Mouse (Mus musculus): Measurements from ENCODE around the gene Inpp4b.

Inpp4b gene

GRCm38 (mm10) chr8:81466776-81467175, 124.4 kb downstream of the Inpp4b start:
- no peak for DNase-seq (ENCODE audit: low read depth, low spot score)

- DNase-seq (ENCODE audit: low read depth, low spot score): no peak
These were observed 136.3 kb downstream of the Inpp4b start for GRCm38 (mm10) chr8:81478674-81479073.

- DNase-seq (ENCODE audit: low read depth, low spot score): no peak
These were observed 141.5 kb downstream of the Inpp4b start for GRCm38 (mm10) chr8:81483834-81484233.

DNA sequence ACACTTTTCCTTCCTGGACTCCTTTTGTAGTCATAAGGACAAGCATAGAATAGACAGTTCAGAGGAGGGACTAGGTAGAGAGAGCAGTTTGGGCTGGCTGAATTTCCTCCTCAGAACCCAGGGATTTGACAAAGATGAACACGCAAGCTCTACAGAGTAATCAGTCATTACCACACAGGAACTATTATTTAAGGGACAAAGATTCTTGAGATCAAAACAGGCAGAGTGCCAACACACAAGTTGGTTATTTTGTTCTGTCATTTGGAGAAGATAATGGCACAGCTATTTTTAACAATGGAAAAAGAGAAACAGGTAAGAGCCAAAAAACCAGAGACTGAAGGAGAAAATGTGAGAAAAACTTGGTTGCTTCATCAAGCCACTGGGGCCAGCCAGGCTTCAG, 143.3 kb downstream of the Inpp4b start:
- no peak for DNase-seq (ENCODE audit: low read depth, low spot score)

- DNase-seq (ENCODE audit: low read depth, low spot score): no peak
These were observed 147.7 kb downstream of the Inpp4b start for GRCm38 (mm10) chr8:81489894-81490661.

DNA sequence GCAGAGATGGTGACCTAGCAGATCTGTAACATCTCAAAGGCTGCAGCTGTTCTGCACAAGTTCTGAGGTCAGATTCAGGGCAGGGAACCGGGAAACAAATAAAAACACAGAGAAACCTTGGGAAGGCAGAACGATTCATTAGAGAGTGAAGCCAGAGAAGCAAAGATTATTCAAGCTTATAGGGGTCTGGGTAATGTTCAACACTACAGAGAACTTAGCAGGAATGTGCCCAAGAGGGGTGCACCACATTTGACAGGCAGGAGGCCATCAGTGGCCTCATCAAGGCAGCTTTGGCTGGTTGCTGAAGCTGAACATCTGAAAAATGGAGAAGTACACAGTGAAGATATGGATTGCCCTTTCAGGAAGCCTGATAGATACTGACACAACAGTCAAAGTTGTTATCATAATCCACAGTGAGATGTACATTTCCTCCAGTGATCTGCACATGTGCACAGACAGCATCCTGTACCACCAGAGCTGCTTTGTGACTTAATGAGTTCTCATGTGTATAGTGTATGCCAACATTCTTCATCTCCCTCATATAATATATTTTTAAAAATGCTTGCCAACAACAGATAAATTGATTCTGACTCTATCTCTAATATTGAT, 148.8 kb downstream of the Inpp4b start:
- DNase-seq (ENCODE audit: low read depth, low spot score): no peak

DNA sequence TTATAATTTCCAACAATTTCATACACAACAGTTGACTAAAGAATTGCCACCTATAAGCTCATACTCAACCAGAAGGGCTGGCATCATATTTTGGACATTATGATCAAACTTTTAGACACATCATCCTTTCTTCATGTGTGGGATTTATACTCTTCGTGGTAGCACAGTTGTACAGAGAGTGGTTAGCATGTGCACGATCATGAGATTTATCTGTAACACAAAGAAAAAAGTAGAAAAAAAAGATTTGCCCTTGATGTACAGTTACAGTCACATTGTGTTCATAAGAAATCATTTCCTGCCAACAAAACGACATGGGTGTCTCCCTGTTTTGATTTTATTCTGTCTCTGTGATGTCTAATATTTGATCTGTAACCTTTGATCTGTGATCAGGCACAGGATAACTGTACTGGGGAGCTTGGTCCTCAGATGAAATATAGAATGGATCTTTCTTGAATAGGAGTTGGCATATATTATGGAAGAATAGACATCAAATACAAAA, 149.4 kb downstream of the Inpp4b start:
- DNase-seq (ENCODE audit: low read depth, low spot score): no peak

GRCm38 (mm10) chr8:81494823-81495222, 152.5 kb downstream of the Inpp4b start:
- DNase-seq (ENCODE audit: low read depth, low spot score): no peak

GRCm38 (mm10) chr8:81497646-81498045, 155.3 kb downstream of the Inpp4b start:
- no peak for DNase-seq (ENCODE audit: low read depth, low spot score)

DNA sequence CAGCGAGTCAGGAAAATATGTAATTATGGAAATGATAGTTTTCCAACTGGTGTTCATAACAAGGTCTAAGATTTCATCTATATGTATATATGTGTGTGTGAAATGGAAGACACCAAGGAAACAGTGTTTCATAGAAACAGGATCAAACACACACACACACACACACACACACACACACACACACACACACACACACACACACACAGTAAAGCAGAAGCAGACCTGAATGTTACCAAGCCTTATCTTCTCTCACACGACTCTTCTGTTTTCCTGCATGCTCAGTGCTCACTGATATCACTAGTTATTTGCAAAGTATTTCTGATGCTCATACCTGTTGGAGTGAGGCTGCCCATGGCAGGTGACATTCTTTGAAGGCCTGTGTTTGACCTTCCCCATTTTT, 159.9 kb downstream of the Inpp4b start:
- DNase-seq (ENCODE audit: low read depth, low spot score): no peak

DNA sequence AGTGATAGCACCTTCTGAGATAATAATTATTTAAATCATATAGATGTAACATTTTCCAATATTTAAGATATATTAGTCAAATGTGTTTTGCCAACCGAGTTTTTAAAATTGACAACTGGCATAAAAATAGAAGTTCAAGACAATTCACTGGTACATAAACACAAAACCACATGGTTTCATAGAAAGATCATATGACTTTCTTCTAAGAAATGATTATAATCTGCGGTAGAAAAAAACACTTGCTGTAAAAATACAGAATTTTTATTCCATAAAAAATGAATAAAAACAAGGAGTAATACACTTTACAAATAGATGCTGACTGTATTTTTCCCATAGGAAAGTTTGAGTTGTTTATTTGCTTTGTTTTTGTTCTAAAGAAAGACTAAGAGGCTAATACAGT, 160.6 kb downstream of the Inpp4b start:
- DNase-seq (ENCODE audit: low read depth, low spot score): no peak

DNA sequence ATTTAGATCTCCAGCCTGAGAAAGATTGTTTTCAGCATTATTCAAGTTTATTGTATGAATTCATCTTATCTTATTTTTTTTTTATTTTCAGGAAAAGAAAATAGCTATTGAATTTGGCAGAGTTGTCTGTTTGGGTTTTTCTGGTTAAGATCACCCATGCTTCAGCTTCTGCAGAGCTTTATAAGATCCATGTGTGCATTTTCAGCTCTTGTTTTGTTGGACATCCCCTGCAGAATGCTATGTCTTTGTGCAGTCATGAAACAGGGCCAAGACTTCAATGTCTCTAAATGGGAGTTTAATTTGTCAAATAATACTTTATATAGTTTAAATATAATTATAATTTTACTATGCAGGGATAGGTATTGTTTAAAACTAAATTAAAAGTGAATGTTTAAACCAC, 170.5 kb downstream of the Inpp4b start:
- DNase-seq (ENCODE audit: low read depth, low spot score): no peak

DNA sequence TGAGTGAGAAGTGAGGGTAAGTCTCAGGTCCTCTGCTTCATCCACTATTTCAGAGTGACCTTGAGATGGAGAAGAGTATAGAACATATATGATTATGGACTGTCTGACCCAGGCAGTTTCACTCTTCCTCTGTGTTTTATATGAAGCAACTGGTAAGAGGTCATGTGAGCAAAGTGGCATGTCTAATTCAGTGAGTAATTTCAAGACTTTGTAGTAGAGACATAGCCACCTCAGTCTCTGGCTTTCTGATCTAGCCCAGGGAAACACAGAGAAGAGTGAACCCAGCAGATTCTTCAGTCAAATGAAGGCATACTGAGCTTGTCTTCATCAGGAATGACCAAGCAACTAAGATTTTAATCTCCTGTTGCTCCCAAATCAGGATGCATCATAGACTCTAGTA, 172.1 kb downstream of the Inpp4b start:
- no peak for DNase-seq (ENCODE audit: low read depth, low spot score)

- DNase-seq (ENCODE audit: low read depth, low spot score): no peak
These were observed 179.7 kb downstream of the Inpp4b start for GRCm38 (mm10) chr8:81522085-81522484.

DNA sequence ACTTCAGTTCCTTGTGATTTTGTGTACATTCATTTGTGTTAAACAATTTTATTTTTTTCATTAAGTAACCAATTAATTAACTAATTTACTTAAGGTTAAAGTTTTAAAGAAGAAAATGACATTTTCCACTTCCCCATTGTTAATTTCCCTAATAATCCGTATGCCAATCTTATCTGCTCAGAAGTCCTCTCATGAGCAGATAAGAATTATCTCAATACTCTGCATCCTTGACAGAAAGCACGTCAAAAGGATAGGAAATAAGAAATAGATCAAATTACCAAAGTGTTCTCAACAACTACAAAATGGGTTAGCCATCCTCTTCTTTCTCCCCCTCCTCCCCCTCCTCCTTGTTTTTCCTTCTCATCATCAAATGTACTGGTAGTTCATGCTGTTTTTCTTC, 182.2 kb downstream of the Inpp4b start:
- DNase-seq (ENCODE audit: low read depth, low spot score): no peak

- DNase-seq (ENCODE audit: low read depth, low spot score): peak; percentile 55
These were observed 185.3 kb downstream of the Inpp4b start for GRCm38 (mm10) chr8:81527661-81528060.

DNA sequence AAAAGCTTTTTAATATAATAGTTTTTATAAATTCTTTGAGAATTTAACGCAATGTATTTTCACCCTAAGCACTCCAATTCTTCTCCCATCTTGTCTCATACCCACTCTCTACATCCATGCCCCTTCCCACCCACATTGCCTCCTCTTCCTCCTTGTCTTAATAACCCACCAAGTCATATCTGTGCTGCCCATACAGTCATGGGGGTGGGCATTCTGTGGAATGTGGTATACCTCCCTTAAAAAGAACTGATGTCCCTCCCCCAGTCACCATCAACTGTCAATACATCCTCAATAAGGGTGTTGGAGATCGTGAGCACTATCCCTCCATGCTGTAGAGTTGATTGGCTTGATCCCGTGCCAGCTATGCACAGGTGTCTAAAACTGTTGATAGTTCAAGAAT, 196.0 kb downstream of the Inpp4b start:
- no peak for DNase-seq (ENCODE audit: low read depth, low spot score)

DNA sequence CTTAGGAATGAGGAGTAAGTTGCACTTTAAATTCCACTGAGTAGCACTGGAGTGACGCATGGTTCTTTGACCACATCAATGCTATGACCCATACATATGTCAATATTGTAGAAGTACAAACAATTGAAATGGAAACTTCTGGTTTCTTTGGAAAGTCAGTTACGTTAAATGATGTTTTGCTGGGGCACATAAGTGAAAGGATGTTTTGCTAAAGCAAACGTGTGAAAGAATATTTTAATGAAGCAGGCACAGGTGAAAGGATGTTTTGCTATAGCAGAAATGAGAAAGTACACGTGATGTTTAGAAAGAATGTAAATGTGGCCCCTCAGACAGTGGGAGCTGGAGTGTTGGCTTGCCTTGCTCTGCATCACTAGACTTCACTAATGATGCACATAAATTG, 216.2 kb downstream of the Inpp4b start:
- no peak for DNase-seq (ENCODE audit: low read depth, low spot score)

- no peak for DNase-seq (ENCODE audit: low read depth, low spot score)
These were observed 220.0 kb downstream of the Inpp4b start for GRCm38 (mm10) chr8:81562405-81562804.

DNA sequence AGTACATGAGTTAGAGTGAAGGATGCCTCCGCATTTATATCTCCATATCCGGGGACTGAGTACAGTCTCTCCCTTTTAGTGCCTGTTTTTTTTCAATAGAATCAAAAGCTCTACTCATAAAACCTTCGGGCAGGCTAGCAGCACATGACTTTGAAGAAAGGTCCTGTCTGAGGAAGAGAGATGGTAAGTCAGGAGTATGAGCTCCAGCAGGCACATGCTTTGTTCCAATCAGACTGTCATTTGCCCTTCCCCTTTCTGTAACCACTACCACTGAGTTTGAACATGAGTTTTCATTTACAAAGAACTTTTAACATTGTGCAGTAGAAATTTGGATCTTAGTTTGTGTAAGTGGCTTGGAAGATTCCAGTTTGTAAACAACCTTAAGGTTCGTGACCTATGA, 223.1 kb downstream of the Inpp4b start:
- no peak for DNase-seq (ENCODE audit: low read depth, low spot score)

GRCm38 (mm10) chr8:81572319-81573104, 230.2 kb downstream of the Inpp4b start:
- DNase-seq (ENCODE audit: low read depth, low spot score): no peak

GRCm38 (mm10) chr8:81575268-81575917, 233.0 kb downstream of the Inpp4b start:
- no peak for DNase-seq (ENCODE audit: low read depth, low spot score)
